Mouse (Mus musculus) liver, embryonic 15.5 days (tissue): Measurements from ENCODE around the gene Foxj1. TPM values are rescaled to one million over a fixed set of nuclear protein-coding genes. Genes with fewer than 3 reads are reported as not detected.

Source experiments
- ATAC-seq: fragments of 200-750 bp; cut with Nextera tagmentation; 2 replicates; pipeline ENCODE4 v1.8.0; 2017; ENCODE audit warnings: moderate number of reproducible peaks, mild to moderate bottlenecking, moderate library complexity; ENCODE audit not compliant: insufficient read depth
- H3K27ac ChIP-seq: fragments of 300-500 bp; sonication (generic); replicated peaks from 2 replicates; pipeline ENCODE4 v1.5.1; 2015; ENCODE audit warnings: mild to moderate bottlenecking, inconsistent platforms
- H3K27me3 ChIP-seq: fragments of 300-500 bp; sonication (generic); 2 replicates; pipeline ENCODE4 v1.6.1; 2015; ENCODE audit warnings: mild to moderate bottlenecking, inconsistent platforms
- H3K36me3 ChIP-seq: fragments of 300-500 bp; sonication (generic); replicated peaks from 2 replicates; pipeline ENCODE4 v1.6.1; 2015; ENCODE audit warnings: moderate library complexity, mild to moderate bottlenecking, inconsistent platforms
- H3K4me1 ChIP-seq: fragments of 300-500 bp; sonication (generic); replicated peaks from 2 replicates; pipeline ENCODE4 v1.6.1; 2015; ENCODE audit warnings: inconsistent platforms
- H3K4me2 ChIP-seq: fragments of 300-500 bp; sonication (generic); 2 replicates; pipeline ENCODE4 v1.6.1; 2015; ENCODE audit warnings: moderate library complexity, mild to moderate bottlenecking, inconsistent platforms
- H3K4me3 ChIP-seq: fragments of 300-500 bp; sonication (generic); replicated peaks from 2 replicates; pipeline ENCODE4 v1.5.1; 2015; ENCODE audit warnings: mild to moderate bottlenecking, inconsistent platforms
- H3K9ac ChIP-seq: fragments of 300-500 bp; sonication (generic); 2 replicates; pipeline ENCODE4 v1.6.1; 2015; ENCODE audit warnings: moderate library complexity, mild to moderate bottlenecking, inconsistent platforms
- H3K9me3 ChIP-seq: fragments of 300-500 bp; sonication (generic); replicated peaks from 2 replicates; pipeline ENCODE4 v1.6.1; 2016; ENCODE audit warnings: inconsistent platforms
- WGBS: fragments of 180-500 bp; shearing (Covaris S2); methylation state at CpG from one replicate; pipeline ENCODE4 v1.1.7; 2015; ENCODE audit warnings: mixed read lengths; ENCODE audit not compliant: insufficient replicate concordance; 5-methylcytosine and 5-hydroxymethylcytosine counted together
- polyA plus RNA-seq: library from polyadenylated mRNA; unstranded; fragments of >200 nt; fragmentation: Nextera tagmentation; extraction: Ambion mirVana; gene quantifications from 2 replicates; pipeline ENCODE4 v1.2.1, GENCODE M21; 2015

Foxj1 gene
- polyA plus RNA-seq, 1 experiment from 2014 or later = 0.78 TPM

DNA sequence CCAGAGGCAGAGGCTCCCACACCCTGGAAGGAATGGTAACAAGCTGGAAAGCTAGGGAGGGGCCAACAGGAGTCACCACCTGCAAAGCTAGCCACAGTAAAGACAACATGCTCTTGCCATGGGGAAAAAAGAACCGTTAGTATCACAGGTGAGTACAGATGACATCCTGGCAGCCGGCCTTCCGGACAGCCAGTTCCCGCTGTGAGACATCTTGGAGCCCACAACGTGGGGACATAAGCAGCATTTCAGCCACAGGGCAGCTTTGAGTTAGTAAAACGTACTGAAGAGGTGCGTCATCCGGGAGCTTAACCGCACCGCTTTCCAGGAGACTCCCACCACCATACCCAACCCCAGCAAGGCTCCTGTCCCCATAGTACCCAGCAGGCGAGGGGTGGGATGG is 37.0 kb downstream of the Foxj1 start:
- Histone ChIP-seq H3K9me3 (no peaks in the 10 kb centered on the region), H3K36me3 (peaks cover 50% of the 10 kb centered on the region), H3K4me3 (no peak overlapping the region), H3K27ac (no peak overlapping the region), H3K9ac (no peak overlapping the region), H3K4me1 (peaks cover 9% of the 10 kb centered on the region), H3K4me2 (no peak overlapping the region), H3K27me3 (no peaks in the 10 kb centered on the region)
- WGBS = 81% methylated on average over 11 of the region's 11 CpGs
- no peak for ATAC-seq

DNA sequence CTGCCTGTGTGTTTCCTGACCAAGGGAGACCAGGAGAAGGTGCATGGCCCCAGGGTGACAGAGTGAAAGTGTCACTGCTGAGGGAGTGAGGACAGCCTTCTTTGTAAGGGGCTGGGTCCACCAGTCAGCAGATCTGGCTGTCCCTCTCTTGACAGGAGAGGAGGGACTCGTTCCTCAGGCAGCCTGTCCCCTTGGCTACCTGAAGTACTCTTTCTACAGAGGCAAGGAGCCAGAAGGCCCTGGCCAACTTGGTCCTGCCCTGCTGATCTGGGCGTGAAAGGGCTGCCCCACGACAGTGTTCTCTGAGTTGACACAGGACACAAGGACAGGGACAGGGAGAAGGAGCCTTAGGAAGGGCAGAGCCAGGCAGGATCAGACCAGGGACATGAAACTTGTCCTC is 38.2 kb downstream of the Foxj1 start:
- H3K27me3 ChIP-seq = no peaks in the 10 kb centered on the region
- peaks cover 39% of the 10 kb centered on the region for H3K36me3 ChIP-seq
- H3K4me2 ChIP-seq = no peak overlapping the region
- H3K9ac ChIP-seq = no peak overlapping the region
- no peaks in the 10 kb centered on the region for H3K9me3 ChIP-seq
- H3K4me1 ChIP-seq = peaks cover 17% of the 10 kb centered on the region
- ATAC-seq = no peak
- H3K27ac ChIP-seq = no peak overlapping the region
- no peak overlapping the region for H3K4me3 ChIP-seq
- 54% methylated on average over 3 of the region's 3 CpGs for WGBS

DNA sequence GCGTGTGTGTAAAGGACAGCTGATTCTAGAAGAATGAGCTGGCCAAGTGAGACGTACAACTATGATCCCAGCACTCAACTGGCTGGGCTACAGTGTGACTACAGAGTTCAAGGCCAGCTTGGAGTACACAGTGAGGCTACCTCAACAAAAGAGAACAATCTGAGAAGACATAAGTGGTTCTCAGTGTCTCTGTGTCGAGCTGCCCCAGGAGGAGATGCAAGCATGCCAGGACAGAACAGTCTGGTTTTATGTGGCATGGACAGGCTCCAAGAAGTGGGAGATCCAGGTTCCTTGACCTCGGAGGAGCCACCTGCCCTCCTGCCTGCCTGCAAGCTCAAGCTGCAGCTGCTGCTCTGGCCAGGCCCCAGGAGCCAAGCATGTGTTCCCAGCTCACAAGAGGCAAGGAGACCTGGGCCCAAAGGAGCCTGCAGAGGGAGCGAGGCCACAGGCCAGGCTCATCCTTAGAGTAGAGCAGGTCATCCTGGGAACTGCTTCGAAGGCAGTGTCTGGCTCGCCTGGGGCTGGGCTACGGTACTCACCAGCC is 38.9 kb downstream of the Foxj1 start:
- H3K27ac ChIP-seq = no peak overlapping the region
- no peaks in the 10 kb centered on the region for H3K27me3 ChIP-seq
- H3K4me3 ChIP-seq = no peak overlapping the region
- no peak overlapping the region for H3K4me2 ChIP-seq
- H3K9ac ChIP-seq = no peak overlapping the region
- H3K9me3 ChIP-seq = no peaks in the 10 kb centered on the region
- peaks cover 17% of the 10 kb centered on the region for H3K4me1 ChIP-seq
- H3K36me3 ChIP-seq = peaks cover 36% of the 10 kb centered on the region
- no peak for ATAC-seq
- WGBS = 79% methylated on average over 8 of the region's 8 CpGs

DNA sequence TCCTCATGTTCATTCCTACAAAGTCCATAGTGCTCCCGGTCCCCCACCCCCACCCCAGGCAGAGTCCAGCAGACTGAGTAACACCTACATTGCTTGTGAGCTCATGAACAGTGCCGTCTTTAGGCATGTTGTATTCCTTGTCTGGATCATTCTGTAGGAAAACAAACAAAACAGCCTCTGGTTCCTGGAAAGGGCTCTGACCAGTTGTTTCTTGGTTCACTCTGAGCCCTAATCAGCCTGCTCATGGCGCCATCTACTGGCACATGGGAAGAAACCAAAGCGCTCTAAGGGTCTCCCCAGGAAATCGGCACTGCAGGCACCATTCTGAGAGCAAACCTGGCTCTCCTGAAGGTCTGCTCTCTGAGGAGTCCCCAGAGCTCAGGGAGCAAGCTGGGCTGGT is 40.9 kb downstream of the Foxj1 start:
- Histone ChIP-seq H3K4me3 (no peak overlapping the region), H3K9me3 (no peaks in the 10 kb centered on the region), H3K4me2 (no peak overlapping the region), H3K4me1 (peaks cover 23% of the 10 kb centered on the region), H3K9ac (no peak overlapping the region), H3K27me3 (no peaks in the 10 kb centered on the region), H3K27ac (no peak overlapping the region), H3K36me3 (peaks cover 29% of the 10 kb centered on the region)
- no peak for ATAC-seq
- 43% methylated on average over 5 of the region's 5 CpGs for WGBS

DNA sequence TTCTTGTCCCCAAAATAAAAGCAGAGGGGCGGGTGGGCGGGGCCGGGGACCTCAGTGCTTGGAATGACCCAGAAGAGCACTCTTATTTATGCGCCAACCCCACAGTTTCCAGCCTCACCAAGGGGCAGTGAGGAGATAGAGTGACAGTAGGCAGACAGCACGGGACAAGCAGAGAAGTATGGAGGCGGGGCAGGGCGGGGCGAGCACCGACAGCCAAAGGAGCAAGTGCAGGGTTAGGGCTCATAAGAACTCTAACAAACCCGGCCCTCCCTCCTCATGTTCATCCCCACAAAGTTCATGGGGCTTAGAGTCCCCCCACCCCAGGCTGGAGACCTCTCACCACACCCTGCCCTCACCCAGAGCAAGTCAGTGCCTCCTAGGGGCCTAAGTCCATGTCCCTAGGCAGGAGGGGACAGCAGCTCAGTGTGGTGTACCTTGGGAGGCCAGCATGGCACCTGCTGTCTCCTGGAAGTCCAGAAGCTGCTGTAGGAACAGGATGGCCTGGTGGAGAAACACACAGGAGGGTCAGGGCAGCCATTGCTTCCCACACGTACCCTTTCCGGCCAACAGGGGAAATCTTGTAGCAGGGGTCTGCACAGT is 41.6 kb downstream of the Foxj1 start:
- ATAC-seq = no peak
- WGBS = 60% methylated on average over 12 of the region's 12 CpGs
- peaks cover 31% of the 10 kb centered on the region for H3K36me3 ChIP-seq

DNA sequence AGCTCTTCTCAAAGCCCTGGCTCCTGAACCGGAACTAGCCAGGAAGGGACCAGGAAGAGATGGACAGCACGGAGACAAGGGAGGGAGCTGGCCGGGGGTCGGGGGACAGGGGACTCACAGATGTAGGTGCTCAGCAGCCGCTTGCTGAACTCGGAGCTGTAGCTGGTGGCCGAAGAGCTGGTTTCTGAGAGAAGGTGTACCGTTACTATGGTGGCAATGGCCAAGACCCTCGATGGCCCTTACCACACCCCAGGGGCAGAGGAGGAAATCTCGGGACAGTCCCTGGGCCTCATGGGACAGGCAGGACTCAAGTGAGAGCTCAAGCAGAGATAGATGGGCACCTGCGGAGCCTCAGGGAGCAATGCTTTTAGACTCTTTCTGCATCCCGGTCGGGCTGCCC is 42.8 kb downstream of the Foxj1 start:
- peaks cover 38% of the 10 kb centered on the region for H3K36me3 ChIP-seq
- no peaks in the 10 kb centered on the region for H3K27me3 ChIP-seq
- no peak overlapping the region for H3K4me3 ChIP-seq
- no peak overlapping the region for H3K4me2 ChIP-seq
- H3K4me1 ChIP-seq = peaks cover 35% of the 10 kb centered on the region
- no peak overlapping the region for H3K27ac ChIP-seq
- no peak for ATAC-seq
- no peak overlapping the region for H3K9ac ChIP-seq
- WGBS = 83% methylated on average over 13 of the region's 13 CpGs
- H3K9me3 ChIP-seq = no peaks in the 10 kb centered on the region

More for the DNA sequence above, 41.6 kb downstream of the Foxj1 start:
- Histone ChIP-seq H3K27ac (no peak overlapping the region), H3K9ac (no peak overlapping the region), H3K4me3 (no peak overlapping the region), H3K27me3 (no peaks in the 10 kb centered on the region), H3K4me2 (no peak overlapping the region), H3K9me3 (no peaks in the 10 kb centered on the region), H3K4me1 (peaks cover 23% of the 10 kb centered on the region)

DNA sequence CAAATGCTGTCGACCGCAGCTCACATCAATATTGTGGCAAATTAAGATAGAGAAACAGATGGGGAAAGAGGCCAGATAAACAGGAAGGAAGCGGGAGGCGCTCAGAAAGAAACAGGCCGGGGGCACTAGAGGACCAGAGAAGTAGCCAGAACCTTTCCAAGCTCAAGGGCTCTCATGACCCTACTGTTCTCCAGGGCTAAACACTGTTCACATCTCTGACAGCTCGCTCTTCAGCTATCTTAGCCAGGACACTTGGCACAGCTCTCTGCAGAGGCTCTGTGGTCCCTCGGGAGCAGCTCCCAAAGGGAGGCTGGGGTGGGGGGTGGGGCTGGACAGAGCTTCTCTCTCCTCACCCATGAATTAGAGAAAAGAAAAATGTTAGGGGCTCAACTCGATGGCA is 44.6 kb downstream of the Foxj1 start:
- H3K4me3 ChIP-seq = no peak overlapping the region
- peaks cover 6% of the 10 kb centered on the region for H3K27me3 ChIP-seq
- no peak overlapping the region for H3K9ac ChIP-seq
- H3K27ac ChIP-seq = no peak overlapping the region
- peaks cover 36% of the 10 kb centered on the region for H3K4me1 ChIP-seq
- WGBS = 54% methylated on average over 8 of the region's 8 CpGs
- ATAC-seq = no peak
- no peak overlapping the region for H3K4me2 ChIP-seq
- no peaks in the 10 kb centered on the region for H3K9me3 ChIP-seq
- H3K36me3 ChIP-seq = peaks cover 38% of the 10 kb centered on the region

DNA sequence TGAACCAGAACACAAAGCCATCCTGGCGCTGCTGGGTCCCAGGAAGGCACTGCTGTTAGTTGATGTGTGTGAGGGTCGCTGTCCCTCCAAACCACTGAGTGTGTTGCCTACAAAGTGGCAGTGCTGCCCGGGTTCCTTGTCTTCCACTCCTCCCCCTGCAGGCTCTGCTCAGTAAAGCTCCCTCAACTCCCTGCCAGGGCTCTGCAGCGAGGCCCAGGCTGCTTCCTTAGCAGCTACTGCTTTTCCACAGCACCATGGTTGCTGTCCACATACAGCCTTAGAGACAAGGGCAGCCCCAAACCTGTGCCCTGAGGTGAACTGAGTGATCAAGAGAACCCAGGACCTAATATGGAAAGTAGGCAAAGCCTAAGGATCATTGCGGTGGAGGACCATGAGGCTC is 47.8 kb downstream of the Foxj1 start:
- peaks cover 39% of the 10 kb centered on the region for H3K27me3 ChIP-seq
- no peak overlapping the region for H3K9ac ChIP-seq
- WGBS = 68% methylated on average over 5 of the region's 5 CpGs
- peaks cover 21% of the 10 kb centered on the region for H3K4me1 ChIP-seq
- no peak overlapping the region for H3K27ac ChIP-seq
- H3K4me2 ChIP-seq = no peak overlapping the region
- H3K36me3 ChIP-seq = peaks cover 29% of the 10 kb centered on the region
- H3K9me3 ChIP-seq = no peaks in the 10 kb centered on the region
- no peak for ATAC-seq
- no peak overlapping the region for H3K4me3 ChIP-seq

DNA sequence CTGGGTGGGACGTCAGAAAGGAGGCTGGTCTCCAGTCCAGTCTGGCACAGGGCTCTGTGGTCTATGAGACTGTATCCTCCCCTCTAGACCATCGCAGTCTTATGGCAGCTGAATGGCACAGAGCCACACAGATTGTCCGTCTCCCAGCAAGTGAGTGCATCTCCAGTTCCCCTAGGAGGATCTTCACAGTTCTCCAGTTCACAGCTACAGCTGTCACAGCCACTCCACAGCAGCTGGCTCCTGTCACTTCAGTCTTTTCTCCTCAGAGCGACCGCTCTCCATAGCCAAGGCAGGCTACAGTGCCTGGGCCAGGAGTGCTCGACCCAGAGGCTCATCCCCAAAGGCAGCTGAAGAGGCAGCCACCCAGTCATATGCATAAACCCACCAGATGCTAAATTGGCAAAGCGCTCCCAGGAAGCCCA is 49.4 kb downstream of the Foxj1 start:
- no peak overlapping the region for H3K4me2 ChIP-seq
- no peak overlapping the region for H3K4me3 ChIP-seq
- no peak overlapping the region for H3K27ac ChIP-seq
- peaks cover 31% of the 10 kb centered on the region for H3K4me1 ChIP-seq
- ATAC-seq = no peak
- H3K9me3 ChIP-seq = no peaks in the 10 kb centered on the region
- no peak overlapping the region for H3K9ac ChIP-seq
- H3K27me3 ChIP-seq = peaks cover 54% of the 10 kb centered on the region
- WGBS = 61% methylated on average over 7 of the region's 7 CpGs
- peaks cover 21% of the 10 kb centered on the region for H3K36me3 ChIP-seq

DNA sequence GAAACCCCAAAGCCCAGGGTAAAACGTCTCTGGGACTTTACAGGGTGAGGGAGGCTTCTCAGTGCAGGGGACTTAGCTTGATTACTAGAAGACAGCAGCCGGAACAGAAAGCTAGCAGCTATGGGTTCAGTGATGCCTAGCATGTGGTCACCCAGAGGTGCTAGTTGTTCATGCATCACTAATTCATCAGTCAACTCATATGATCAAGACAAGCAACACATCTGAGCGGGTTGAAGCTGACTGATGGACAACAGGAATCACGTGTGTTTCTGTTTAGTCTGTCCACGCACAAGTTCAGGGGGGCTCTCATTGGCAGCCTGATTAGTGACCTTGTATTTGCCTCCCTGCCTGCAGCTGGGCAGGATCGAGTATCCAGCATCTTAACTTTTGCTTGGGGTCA is 51.2 kb downstream of the Foxj1 start:
- Histone ChIP-seq H3K9me3 (no peaks in the 10 kb centered on the region), H3K4me3 (no peak overlapping the region), H3K27me3 (peaks cover 68% of the 10 kb centered on the region), H3K27ac (no peak overlapping the region), H3K9ac (no peak overlapping the region), H3K4me2 (no peak overlapping the region), H3K4me1 (peaks cover 25% of the 10 kb centered on the region), H3K36me3 (peaks cover 10% of the 10 kb centered on the region)
- no peak for ATAC-seq
- WGBS = 46% methylated on average over 6 of the region's 6 CpGs

DNA sequence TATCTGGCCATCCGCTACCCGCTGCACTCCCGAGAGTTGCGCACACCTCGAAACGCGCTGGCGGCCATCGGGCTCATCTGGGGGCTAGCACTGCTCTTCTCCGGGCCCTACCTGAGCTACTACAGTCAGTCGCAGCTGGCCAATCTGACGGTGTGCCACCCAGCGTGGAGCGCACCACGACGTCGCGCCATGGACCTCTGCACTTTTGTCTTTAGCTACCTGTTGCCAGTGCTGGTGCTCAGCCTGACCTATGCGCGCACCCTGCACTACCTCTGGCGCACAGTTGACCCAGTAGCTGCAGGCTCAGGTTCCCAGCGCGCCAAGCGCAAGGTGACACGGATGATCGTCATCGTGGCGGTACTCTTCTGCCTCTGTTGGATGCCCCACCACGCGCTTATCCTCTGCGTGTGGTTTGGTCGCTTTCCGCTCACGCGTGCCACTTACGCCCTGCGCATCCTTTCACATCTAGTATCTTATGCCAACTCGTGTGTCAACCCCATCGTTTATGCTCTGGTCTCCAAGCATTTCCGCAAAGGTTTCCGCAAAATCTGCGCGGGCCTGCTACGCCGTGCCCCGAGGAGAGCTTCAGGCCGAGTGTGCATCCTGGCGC is 52.2 kb downstream of the Foxj1 start:
- Histone ChIP-seq H3K27me3 (peaks cover 72% of the 10 kb centered on the region), H3K36me3 (peaks cover under 1% of the 10 kb centered on the region), H3K4me1 (peaks cover 19% of the 10 kb centered on the region), H3K27ac (no peak overlapping the region), H3K4me2 (no peak overlapping the region), H3K9me3 (no peaks in the 10 kb centered on the region), H3K9ac (no peak overlapping the region), H3K4me3 (no peak overlapping the region)
- ATAC-seq = no peak
- WGBS = 10% methylated on average over 48 of the region's 48 CpGs
